Mouse (Mus musculus) NIH3T3 (cell line): Measurements from ENCODE around the gene Olfr1225.
"Not testable (repeated sequence)": the region's sequence is repeated elsewhere in the genome, so short reads cannot be mapped to it uniquely, and the experiment has no call there.

Experiments
- DNase-seq: peaks from one replicate; pipeline ENCODE4 v3.0.0-alpha.2; 2012; ENCODE audit warnings: low read depth

Olfr1225 gene

GRCm38 (mm10) chr2:89174569-89174968 is at the start of gene Olfr1225:
Gene Olfr1225 (minus strand): TSS chr2:89174669.
- no peak for DNase-seq

GRCm38 (mm10) chr2:89199948-89200347 is 25.5 kb upstream of the Olfr1225 start, which contains the start of gene Olfr1226:
Gene Olfr1226 (minus strand): TSS chr2:89200048.
- no peak for DNase-seq

GRCm38 (mm10) chr2:89196325-89196982 is 22.0 kb upstream of the Olfr1225 start:
- DNase-seq = no peak

GRCm38 (mm10) chr2:89164711-89165110 is 9.8 kb downstream of the Olfr1225 start:
- DNase-seq = not testable (repeated sequence)

GRCm38 (mm10) chr2:89163991-89164390 is 10.5 kb downstream of the Olfr1225 start, which contains the start of gene Olfr1224-ps1:
Gene Olfr1224-ps1 (minus strand): TSS chr2:89164091.
- DNase-seq = not testable (repeated sequence)

- no peak for DNase-seq
Measured at GRCm38 (mm10) chr2:89151460-89151859, 23.0 kb downstream of the Olfr1225 start, which contains the start of gene Olfr1223. Gene Olfr1223 (minus strand): TSS chr2:89151560.

- no peak for DNase-seq
Measured at GRCm38 (mm10) chr2:89132954-89133353, 41.5 kb downstream of the Olfr1225 start, which contains the start of gene Olfr1222. Gene Olfr1222 (minus strand): TSS chr2:89133054.
